Mouse (Mus musculus) urinary bladder, postnatal 10 days (tissue): ENCODE results near the gene Slc11a1.
"Not testable (repeated sequence)": the region's sequence is repeated elsewhere in the genome, so short reads cannot be mapped to it uniquely, and the experiment has no call there.

Experiments
- DNase-seq: peaks from one replicate; pipeline ENCODE4 v3.0.0; 2022; ENCODE audit warnings: low spot score

The Slc11a1 gene

GRCm38 (mm10) chr1:74387386-74387988 is 12.5 kb downstream of the Slc11a1 start:
- no peak for DNase-seq

DNA sequence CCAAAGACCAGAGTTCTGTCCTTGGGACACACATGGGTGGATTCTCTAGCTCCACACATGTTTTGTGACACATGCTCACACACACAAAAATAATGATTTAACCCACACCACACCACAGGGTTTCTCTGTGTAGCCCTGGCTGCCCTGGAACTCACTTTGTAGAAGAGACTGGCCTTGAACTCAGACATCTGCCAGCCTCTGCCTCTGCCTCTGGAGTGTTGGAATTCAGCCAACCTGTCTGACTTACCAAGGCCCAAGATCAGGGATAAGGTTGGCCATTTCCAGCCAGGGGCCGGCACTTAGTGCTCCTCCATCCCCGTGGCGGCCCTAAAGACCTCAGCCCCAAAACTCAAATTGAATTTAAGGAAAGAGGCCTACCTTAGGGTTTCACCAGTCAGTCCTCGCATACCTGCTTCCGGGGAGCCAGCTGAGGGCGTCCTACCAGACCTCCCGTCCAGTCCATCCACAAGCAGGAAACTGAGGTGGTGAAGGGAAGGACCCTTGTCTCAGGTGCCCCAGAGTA is 13.5 kb downstream of the Slc11a1 start:
- no peak for DNase-seq

DNA sequence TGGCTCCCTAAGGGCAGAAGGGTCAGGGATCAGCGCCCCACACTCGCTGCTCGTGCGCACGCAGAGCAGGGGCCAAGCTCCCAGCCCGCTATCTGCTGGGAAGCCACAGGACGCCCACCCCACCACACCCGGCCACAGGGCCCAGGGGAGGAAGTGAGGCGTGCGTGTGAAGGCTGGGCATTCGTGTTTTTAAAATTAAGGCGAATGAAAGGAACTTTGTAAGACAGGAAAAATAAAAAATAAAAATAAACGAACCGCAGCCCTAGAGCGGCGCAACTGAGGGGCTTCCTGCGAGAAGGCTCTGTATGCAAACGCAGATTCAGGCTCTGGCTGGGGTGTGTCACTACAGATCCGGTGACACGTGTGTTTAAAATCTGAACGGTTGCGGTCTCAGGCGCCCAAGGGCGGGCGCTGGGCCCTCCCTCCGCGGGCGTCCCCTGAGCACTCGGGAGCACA is 14.9 kb downstream of the Slc11a1 start:
- no peak for DNase-seq

DNA sequence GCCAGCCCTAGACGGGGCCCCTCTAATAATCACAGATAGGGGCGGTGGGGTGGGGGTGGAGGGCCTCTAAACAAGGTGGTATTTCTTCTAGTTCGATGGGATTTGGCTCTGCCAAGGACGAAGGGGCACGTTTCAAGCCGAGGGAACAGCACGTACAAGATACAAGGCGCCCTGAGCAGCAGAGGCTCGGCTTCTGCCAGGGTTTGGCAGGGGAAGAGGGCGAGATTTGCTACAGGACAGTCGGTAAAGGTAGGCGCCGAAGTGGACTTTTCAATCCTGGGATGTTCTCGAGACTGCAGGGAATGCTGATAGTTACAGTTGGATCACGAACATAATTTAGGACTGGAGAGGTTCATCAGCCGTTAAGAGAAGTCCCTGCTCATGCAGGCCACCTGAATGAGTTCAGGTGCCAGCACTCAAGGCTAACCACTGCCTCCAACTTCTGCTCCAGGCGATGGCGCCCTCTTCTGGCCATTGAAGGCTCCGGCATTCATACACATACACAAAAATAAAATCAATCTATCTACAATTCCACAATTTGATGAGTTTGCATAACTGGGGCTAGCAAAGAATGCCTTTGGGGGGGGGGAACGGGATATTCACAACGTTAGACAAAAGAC is 15.4 kb downstream of the Slc11a1 start:
- no peak for DNase-seq

GRCm38 (mm10) chr1:74390924-74391748 is 16.1 kb downstream of the Slc11a1 start, which contains the start of gene Ctdsp1:
Ctdsp1 (plus strand) TSS chr1:74391509.
- DNase-seq: peak; percentile 93

DNA sequence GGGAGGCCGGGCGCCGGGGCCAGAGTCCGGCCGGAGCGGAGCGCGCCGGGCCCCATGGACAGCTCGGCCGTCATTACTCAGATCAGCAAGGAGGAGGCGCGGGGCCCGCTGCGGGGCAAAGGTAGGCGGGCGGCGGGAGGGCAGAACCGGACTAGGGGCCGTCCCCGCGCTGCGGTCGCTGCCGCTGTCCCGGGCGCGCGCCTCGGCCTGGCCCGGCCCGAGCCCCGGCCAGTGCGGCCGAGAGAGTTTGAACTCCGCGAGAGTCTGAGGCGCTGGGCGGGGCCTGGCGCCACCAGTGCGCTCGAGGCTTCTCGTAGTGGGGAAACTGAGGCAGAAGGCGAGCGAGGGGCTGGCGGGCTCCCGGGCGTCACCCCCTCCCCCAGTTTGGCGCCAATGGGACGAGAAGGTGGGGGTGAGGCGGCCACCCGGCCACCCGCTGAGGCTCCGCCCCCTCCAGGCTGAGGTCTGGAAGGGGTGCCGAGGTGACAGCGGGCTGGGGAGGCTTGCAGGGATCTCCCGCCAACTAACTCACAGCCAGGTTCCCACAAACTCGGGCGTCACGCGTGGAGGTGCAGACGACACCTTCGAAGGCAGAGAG is 16.9 kb downstream of the Slc11a1 start:
- DNase-seq: peak; percentile 49

GRCm38 (mm10) chr1:74392446-74392994 is 17.5 kb downstream of the Slc11a1 start:
- no peak for DNase-seq

DNA sequence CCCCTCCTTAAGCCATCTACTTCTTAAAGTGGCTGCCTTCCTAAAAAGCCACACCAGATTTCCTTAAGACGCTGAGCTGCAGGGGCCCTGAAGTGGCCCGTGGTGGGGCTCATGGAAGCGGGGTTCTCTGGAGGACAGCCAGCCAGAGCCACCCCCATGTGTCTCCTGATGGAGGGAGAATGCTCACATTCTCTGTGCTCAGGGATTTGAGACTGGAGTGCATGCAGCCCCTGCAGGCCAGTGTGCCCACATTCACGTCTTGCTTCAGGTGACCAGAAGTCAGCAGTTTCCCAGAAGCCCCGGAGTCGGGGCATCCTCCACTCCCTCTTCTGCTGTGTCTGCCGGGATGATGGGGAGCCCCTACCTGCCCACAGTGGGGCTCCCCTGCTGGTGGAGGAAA is 18.0 kb downstream of the Slc11a1 start:
- DNase-seq: no peak

DNA sequence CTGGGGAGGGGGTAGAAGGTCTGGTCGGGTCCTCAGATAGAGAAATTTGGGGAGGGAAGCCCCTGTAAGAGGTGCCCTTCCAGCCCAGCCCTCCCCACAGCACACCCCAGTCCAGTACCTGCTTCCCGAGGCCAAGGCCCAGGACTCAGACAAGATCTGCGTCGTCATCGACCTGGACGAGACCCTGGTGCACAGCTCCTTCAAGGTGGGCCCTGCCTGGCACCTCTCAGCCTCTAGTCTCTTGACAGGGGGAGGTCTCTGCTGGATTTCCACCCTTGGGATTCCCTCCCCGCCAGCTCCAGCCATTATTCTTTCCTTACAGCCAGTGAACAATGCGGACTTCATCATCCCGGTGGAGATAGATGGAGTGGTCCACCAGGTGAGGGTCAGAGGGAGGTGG is 18.7 kb downstream of the Slc11a1 start:
- DNase-seq: no peak

GRCm38 (mm10) chr1:74394311-74394710 is 19.3 kb downstream of the Slc11a1 start:
- no peak for DNase-seq

- no peak for DNase-seq
Measured at GRCm38 (mm10) chr1:74394858-74395257, 19.9 kb downstream of the Slc11a1 start.

- no peak for DNase-seq
Measured at GRCm38 (mm10) chr1:74395290-74395689, 20.3 kb downstream of the Slc11a1 start.

GRCm38 (mm10) chr1:74396456-74397222 is 21.6 kb downstream of the Slc11a1 start:
- DNase-seq: not testable (repeated sequence)

GRCm38 (mm10) chr1:74397268-74397918 is 22.4 kb downstream of the Slc11a1 start:
- peak; percentile 95 for DNase-seq

DNA sequence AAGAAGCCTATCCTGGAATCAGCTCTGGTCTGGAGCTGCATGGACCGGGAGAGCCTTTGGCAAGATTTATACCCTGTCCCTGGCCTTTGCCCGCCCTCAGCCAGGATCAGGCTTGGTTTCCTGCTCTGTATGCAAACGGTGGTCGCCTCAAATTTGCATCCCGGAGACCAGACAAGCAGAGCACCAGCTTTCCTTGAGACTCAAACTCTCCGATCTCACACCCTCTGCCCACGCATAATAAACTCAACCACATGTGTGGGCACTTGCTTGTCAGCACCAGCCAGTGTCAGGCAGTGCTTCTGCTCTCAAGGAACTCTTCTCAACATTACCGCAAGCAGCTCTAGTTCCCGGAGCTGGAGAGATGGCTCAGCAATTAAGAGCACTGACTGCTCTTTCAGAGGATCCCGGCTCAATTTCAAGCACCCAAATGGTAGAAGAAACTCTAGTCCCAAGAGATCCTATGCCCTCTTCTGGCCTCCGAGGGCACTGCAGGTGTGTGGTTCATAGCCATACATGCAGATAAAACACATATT is 23.0 kb downstream of the Slc11a1 start:
- no peak for DNase-seq

DNA sequence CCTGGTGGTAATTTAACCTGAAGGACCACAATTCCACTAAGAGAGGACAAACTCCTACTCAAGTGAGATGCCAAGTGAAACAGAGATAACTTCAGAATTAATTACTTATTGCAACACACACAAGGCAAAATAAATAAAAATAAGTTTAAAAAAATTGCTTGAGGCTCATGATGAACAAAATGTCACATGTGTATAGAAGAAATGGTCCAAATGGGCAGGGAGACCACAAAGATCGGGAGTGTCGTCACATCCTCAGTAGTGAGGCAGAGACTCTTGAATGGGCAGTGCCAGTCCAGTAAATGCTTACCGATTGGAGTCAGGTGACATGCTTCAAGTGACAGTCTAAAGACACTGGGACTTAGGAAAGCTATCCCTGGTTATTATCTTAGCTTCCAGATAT is 25.5 kb downstream of the Slc11a1 start:
- DNase-seq: no peak

DNA sequence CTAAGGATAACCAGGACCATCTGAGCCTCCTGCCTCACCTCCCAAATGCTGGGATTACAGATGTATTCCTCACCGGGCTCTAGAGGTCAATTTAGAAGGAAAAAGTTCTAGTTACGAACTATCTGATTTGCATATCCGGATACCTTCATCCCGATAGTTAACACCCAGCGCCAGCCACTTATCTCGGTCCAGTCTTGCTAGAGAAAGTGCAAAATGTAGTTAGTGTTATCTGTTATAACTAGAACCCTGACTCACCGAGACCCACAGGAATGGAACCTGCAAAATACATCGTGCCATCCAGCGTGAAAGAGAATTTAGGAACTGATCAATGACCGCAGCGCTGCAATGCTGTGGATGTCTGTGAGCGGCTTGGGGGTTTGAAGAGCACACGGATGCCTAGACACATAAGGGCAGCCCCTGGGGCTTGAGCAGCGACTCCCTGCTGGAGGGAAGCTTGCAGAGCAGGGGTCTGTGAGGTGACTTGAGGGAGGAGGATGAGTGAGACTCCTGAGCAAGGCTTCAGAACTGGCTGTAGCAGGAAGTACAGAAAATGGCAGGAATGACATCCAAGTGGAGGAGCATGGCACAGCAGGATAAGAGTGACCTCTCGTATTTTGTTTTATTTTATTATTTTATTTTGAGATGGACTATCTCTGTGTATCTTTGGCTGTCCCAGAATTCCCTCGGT is 26.2 kb downstream of the Slc11a1 start:
- no peak for DNase-seq

DNA sequence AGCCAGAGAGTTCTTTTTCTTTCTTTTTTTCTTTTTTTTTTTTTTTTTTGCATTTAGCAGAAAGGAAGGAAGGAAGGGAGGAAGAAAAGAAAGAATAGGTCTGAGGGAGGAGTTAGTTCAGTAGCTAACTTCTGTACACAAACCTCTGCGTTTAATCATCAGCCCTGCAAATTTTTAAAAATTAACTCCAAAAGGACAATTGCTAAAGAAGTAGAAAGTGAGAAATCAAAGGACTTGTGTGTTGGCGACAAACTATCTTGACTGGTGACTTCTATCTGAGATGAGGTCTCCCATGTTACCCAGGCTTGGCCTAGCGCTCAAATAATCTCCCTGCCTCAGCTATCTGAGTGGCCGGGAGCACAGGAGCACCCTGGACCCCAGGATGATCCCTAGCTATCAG is 29.2 kb downstream of the Slc11a1 start:
- DNase-seq: no peak

- DNase-seq: no peak
Measured at GRCm38 (mm10) chr1:74408589-74409504, 33.9 kb downstream of the Slc11a1 start, which contains the start of gene Vil1. Vil1 (plus strand) TSS chr1:74409376.
